Mouse (Mus musculus) thymus, postnatal 0 days (tissue): Measurements from ENCODE around the gene Farsa. TPM values are rescaled to one million over a fixed set of nuclear protein-coding genes. Genes with fewer than 3 reads are reported as not detected.
"Not testable (repeated sequence)": the region's sequence is repeated elsewhere in the genome, so short reads cannot be mapped to it uniquely, and the experiment has no call there.

Experiments used
- DNase-seq: peaks from one replicate; pipeline ENCODE4 v3.0.0-alpha.2; 2015; ENCODE audit warnings: low spot score
- polyA plus RNA-seq: library from polyadenylated mRNA; unstranded; fragments of >200 nt; fragmentation: Nextera tagmentation; extraction: Ambion mirVana; gene quantifications from 2 replicates; pipeline ENCODE4 v1.2.1, GENCODE M21; 2015

The Farsa gene
- polyA plus RNA-seq, 1 experiment from 2014 or later, result 92.4 TPM

DNA sequence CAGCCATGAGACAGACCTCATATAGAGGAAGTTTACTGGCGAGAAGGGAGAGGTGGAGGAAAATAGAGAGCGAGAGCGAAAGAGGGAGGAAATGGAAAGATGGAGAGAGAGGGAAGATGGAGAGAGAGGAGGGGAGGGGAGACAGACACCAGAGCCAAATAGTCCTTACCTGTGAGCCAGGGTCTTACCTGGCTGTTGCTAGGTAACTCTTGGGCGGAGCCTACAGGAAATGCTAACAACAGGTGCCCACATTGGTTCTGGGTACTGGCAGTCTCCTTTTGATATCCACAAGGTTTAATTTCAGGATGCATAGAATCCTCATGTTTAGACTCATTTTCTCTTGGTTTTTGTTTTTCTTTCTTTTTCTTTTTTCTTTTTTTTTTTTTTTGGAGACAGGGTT lies 16.2 kb downstream of the Farsa start:
- DNase-seq, result no peak

DNA sequence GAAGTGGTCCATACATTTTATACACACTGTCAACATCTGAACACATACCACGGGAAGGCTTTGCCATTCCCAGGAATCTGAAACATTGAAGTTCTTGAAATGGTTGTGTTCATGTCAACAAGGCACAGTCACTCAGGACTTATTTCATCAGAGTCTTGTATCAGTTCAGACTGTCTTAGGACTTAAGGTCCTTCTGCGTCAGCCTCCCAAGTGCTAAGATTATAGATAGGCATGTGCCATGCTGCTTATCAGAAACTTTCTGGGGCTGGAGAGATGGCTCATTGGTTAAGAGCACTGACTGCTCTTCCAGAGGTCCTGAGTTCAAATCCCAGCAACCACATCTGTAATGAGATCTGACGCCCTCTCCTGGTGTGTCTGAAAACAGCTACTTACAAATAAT lies 17.6 kb downstream of the Farsa start:
- no peak for DNase-seq

GRCm38 (mm10) chr8:84877297-84878035 lies 20.7 kb downstream of the Farsa start:
- DNase-seq, result no peak

- no peak for DNase-seq
Observed at GRCm38 (mm10) chr8:84878915-84879314, 22.1 kb downstream of the Farsa start.

- DNase-seq, result no peak
Observed at GRCm38 (mm10) chr8:84884728-84885127, 27.9 kb downstream of the Farsa start.

- no peak for DNase-seq
Observed at GRCm38 (mm10) chr8:84888280-84888679, 31.5 kb downstream of the Farsa start.

- no peak for DNase-seq
Observed at GRCm38 (mm10) chr8:84889141-84889540, 32.4 kb downstream of the Farsa start.

GRCm38 (mm10) chr8:84892993-84893708 lies 36.4 kb downstream of the Farsa start:
- no peak for DNase-seq

- DNase-seq, result peak; percentile 92
Observed at GRCm38 (mm10) chr8:84893709-84894134, 36.9 kb downstream of the Farsa start, which contains the start of gene Gcdh. TSS of gene Gcdh (minus strand) at chr8:84893921.

DNA sequence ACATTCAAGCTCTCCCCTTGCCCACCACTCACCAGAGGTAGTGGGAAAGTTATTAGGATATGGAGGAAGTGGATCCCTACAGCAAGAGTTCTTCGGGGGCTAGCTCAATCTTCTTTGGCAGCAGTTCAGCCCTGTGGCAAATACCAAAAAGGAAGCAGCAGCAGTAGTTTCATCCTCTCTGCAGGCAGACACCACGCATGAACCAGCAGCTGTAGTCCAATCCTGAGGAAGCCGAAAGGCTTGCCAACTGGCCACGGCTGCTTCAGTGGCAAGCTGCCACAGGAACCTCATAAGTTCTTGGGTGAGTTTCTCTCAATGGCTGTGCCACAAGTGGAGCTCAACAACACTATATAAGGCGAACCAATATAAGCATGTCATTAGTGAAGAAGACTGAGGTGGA lies 39.2 kb downstream of the Farsa start:
- no peak for DNase-seq

GRCm38 (mm10) chr8:84901071-84901470 lies 44.3 kb downstream of the Farsa start:
- DNase-seq, result no peak

DNA sequence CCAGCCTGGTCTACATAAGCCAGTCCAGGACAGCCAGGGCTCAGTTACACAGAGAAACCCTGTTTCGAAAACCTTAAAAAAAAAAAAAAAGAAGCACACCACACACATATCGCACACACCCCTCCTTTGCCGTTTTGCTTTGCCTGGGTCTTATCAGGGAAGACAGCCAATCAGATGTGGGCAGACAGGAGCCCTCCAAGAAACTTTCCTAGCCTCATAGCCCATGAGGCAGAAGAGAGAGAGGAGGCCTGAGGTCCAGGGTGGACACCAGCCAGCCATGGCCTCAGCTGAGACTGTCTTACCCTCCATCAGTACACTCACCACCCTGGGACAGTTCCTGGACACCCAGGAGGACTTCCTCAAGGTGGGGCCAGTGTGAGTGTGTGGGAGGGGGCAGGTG lies 45.0 kb downstream of the Farsa start, which contains the start of gene Klf1:
Gene Klf1, plus strand, starts transcription at position 177 of the 400 bp plus-strand sequence.
- DNase-seq, result no peak

DNA sequence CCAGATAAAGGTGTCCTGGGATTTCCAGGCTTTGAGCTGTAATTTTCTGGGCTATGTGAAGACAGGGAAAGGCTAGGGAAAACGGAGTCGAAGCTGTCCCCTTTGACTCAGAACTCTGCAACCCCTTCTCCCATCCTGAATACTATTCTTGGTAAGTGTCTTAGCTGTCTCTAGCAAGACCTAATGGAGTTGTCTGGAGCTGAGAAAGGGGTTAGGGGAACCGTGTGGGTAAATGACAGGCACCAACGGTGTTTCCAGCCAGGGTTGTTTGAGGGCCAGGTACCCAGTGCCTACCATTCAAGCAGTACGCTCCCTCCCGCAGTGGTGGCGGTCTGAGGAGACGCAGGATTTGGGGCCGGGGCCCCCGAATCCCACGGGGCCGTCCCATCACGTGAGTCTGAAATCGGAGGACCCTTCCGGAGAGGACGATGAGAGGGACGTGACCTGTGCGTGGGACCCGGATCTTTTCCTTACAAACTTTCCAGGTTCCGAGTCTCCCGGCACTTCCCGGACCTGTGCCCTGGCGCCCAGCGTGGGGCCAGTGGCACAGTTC lies 45.7 kb downstream of the Farsa start:
- DNase-seq, result no peak

DNA sequence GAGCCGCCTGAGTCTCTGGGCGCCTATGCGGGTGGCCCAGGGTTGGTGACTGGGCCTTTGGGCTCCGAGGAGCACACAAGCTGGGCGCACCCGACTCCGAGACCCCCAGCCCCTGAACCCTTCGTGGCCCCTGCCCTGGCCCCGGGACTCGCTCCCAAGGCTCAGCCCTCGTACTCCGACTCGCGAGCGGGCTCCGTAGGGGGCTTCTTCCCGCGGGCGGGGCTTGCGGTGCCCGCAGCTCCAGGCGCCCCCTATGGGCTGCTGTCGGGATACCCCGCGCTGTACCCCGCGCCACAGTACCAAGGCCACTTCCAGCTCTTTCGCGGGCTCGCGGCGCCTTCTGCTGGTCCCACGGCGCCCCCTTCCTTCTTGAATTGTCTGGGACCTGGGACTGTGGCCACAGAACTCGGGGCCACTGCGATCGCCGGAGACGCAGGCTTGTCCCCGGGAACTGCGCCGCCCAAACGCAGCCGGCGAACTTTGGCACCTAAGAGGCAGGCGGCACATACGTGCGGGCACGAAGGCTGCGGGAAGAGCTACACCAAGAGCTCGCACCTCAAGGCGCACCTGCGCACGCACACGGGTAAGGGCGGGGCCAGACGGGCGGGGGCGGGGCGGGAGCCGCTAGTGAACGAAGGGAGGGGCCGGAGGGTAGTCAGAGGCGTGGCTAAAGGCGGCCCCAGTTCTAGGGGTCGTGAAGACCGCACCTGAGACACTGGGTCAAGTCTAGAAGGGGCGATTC lies 46.3 kb downstream of the Farsa start:
- DNase-seq, result peak; percentile 91

GRCm38 (mm10) chr8:84904351-84904750 lies 47.6 kb downstream of the Farsa start:
- DNase-seq, result peak; percentile 54

DNA sequence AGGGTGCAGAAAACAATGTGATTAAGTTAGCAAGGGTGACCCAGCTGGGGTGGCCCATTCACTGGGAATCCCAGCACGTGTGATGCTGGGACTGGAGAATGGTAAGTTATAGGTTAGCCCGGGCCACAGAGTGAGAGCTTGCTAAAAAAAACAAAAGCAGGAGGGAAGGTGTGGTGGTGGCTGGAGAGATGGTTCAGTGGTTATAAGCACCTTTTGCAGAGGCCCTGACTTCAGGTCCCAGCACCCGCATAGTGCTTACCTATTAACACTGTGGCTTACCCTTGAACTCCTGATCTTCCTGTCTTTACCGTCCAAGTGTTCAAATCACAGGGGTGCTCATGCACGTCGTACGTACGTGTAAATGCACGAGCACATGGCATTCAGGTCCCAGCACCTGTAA lies 50.2 kb downstream of the Farsa start:
- no peak for DNase-seq

- no peak for DNase-seq
Observed at GRCm38 (mm10) chr8:84907493-84907892, 50.7 kb downstream of the Farsa start.

DNA sequence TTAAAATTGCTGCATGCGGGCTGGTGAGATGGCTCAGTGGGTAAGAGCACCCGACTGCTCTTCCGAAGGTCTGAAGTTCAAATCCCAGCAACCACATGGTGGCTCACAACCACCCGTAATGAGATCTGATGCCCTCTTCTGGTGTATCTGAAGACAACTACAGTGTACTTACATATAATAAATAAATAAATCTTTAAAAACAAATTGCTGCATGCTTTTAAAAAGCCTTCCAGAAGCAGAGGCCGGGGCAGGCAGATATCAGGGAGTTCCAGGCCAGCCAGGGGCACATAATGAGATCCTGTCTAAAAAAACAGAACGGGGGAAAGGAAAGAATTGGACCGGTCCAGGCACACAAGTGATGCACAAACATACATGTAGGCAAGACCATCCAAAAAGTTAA lies 51.2 kb downstream of the Farsa start:
- DNase-seq, result not testable (repeated sequence)

GRCm38 (mm10) chr8:84908421-84909161 lies 51.8 kb downstream of the Farsa start, which contains the start of gene Dnase2a:
TSS of gene Dnase2a (plus strand) at chr8:84908560.
- DNase-seq, result peak; percentile 83

GRCm38 (mm10) chr8:84909162-84909767 lies 52.5 kb downstream of the Farsa start:
- DNase-seq, result no peak
